Mouse (Mus musculus) gastrocnemius, postnatal 25 days (tissue): Measurements from ENCODE around the gene Eif3b. TPM values are rescaled to one million over a fixed set of nuclear protein-coding genes. Genes with fewer than 3 reads are reported as not detected.
"Not testable (repeated sequence)": the region's sequence is repeated elsewhere in the genome, so short reads cannot be mapped to it uniquely, and the experiment has no call there.

ENCODE experiments used
- DNase-seq: peaks from one replicate; pipeline ENCODE4 v3.0.0; 2022
- total RNA-seq, 2 experiments: library from RNA; stranded (reverse); gene quantifications; 1 replicate in 1 of 2; 2 replicates in 1 of 2; pipeline ENCODE4 v1.2.3; 2021

The Eif3b gene
- total RNA-seq, 2 experiments from 2014 or later = 76.8 to 79.2 TPM

DNA sequence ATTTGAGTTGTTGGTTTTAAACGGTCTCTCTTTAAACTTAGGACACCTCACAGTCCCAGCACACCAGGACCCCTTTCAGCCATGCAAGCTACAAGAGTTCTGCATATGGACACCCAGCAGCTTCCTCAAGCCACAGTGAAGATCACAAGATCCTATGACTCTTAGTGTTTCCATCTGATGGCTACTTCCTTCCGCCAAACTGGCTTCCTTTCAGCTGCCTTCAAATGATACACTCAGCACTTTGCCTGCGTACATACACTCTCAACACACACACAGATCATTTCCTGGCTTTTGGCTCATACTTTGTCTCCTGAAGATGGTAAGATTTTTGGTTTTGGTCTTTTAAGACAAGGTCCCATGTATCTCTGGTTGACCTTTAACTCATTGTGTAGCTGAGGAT lies 26.4 kb upstream of the Eif3b start:
- no peak for DNase-seq

DNA sequence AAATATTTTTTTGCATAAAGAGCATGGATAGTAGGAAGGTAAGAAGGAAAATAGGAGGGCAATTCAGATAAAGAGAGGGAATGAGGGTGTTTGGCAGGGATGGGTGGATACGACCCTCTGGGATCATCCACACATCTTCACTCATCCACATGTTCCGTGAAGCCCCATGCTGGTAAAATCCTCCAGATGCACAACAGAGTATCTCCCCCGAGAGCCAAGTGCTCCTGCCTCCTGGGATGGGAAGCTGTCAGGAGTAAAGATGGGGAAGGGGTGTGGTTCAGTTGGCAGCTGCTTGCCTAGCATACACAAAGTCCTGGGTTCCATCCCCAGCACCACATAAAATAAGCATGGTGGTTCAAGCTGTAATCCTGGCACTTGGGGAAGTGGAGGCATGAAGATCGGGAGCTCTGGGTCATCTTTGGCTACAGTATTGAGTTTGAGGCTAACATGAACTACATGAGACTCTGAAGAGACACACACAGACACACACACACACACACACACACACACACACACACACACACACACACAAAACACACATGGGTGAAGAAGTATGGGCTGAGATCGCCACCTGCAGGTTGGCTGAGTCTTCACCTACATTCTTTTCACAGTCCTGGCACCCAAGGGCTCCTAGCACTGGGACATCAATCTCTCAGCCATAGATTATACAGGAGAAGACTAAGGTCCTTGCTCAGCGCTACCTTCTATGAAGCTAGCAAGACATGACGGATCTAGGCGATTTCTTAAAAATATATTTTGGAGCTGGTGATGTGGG lies 22.8 kb upstream of the Eif3b start:
- no peak for DNase-seq

DNA sequence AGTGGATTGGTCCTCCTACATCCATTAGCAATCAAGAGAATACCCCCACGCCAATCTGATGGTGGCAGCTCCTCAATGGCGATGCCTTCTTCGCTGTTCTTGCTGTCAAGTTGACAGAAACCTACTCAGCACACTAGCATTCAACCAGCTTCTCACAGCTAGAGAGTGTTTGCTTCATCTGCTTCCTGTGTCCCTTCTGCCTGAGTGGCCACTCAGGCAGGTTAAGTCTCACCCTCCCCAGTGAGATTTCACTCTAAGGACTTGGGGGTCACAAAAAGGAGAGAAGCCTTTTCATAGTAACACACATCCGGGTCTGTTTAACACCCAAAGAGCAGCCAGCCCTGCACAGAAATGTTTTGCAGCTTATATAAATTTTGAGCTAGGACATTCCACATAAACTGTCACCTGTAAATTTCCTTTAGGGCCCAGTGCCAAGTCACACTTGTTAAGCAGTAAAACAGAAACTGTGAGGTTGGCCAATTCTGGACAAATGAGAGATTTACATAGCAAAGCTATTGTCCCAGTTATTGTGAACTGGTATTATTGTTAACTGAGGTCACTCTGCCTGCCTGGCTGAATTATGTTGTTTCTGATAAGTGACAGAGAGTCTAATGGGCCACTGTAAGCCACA lies 16.4 kb upstream of the Eif3b start:
- no peak for DNase-seq

- no peak for DNase-seq
Observed at GRCm38 (mm10) chr5:140405126-140405525, 14.0 kb upstream of the Eif3b start.

DNA sequence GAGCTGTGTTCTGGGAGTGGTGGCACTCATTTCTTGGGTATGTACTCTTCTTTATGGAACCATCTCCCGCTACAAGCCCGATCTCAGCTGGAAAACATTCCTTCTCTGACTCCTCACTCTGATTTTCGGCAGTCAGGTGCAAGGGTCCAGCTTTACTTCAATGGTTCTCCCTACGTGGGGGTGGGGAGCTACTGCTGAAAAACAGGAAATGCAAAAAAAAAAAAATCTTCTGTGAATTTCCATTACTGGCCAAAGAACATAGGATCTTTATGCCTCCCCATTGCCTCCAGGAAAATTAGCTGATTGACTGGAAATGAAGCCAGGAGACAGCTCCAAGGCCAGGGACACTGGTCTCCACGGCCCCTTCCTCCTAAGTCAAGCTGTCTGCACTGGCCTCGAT lies 12.5 kb upstream of the Eif3b start:
- no peak for DNase-seq

- DNase-seq = no peak
Observed at GRCm38 (mm10) chr5:140408801-140409200, 10.3 kb upstream of the Eif3b start.

DNA sequence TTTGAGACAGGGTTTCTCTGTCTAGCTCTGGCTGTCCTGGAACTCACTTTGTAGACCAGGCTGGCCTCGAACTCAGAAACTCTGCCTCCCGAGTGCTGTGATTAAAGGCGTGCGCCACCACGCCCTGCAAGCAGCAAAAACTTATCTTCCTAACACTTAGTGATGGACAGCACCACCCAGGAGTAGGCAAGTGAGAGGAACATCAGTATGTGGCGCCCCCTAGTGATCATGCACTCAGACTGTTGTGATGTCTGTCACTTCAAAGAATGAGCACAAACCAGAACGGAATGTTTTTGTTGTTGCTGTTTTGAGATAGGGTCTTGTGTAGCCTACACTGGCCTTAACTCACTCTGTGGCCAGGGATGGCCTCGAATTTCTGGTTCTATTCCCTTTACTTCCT lies 7.8 kb upstream of the Eif3b start:
- DNase-seq = peak; percentile 27

- no peak for DNase-seq
Observed at GRCm38 (mm10) chr5:140414647-140415046, 4.5 kb upstream of the Eif3b start.

DNA sequence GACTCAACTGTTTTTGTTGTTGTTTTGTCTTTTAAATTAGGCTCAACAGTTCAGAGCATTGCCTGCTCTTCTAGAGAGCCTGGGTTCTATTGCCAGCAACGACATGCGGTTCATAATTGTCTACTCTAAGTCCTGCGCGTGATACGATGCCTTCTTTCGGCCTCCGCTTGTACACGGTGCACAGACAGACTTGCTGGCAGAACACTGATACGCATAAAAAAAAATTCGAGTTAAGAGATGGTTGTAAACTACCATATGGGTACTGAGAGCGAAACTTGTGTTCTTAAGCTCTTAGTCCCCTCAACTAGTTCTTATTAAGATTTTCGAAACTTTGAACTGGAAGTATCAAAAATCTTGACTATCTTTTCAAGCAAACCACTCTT lies 1.0 kb upstream of the Eif3b start:
- DNase-seq = no peak

GRCm38 (mm10) chr5:140419442-140420080 lies 433 bp downstream of the Eif3b start:
- DNase-seq = no peak

- DNase-seq = no peak
Observed at GRCm38 (mm10) chr5:140420616-140421015, 1.5 kb downstream of the Eif3b start.

GRCm38 (mm10) chr5:140425016-140425783 lies 6.1 kb downstream of the Eif3b start:
- DNase-seq = no peak

DNA sequence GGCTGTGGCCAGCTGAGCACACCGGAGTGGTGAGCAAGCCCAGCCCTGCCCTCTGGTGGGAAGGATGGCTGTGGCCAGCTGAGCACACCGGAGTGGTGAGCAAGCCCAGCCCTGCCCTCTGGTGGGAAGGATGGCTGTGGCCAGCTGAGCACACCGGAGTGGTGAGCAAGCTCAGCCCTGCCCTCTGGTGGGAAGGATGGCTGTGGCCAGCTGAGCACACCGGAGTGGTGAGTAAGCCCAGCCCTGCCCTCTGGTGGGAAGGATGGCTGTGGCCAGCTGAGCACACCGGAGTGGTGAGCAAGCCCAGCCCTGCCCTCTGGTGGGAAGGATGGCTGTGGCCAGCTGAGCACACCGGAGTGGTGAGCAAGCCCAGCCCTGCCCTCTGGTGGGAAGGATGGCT lies 20.0 kb downstream of the Eif3b start:
- not testable (repeated sequence) for DNase-seq

DNA sequence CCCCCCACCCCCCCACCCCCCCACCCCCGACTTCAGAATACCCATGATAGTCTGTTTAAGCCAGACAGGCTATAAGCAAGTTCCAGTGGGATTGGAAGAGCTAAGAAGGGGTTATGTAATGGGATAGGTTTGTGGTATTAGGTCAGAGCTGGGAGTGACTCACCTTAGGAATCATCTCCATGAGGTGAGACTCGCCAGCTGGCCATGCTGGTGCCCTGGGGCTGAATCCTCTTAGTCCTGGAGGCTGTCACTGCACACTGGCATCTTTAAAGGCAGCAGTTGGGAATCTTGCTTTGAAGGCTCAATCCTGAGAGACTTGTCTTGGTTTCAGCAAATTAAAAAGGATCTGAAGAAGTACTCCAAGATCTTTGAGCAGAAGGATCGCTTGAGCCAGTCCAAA lies 22.3 kb downstream of the Eif3b start:
- no peak for DNase-seq

DNA sequence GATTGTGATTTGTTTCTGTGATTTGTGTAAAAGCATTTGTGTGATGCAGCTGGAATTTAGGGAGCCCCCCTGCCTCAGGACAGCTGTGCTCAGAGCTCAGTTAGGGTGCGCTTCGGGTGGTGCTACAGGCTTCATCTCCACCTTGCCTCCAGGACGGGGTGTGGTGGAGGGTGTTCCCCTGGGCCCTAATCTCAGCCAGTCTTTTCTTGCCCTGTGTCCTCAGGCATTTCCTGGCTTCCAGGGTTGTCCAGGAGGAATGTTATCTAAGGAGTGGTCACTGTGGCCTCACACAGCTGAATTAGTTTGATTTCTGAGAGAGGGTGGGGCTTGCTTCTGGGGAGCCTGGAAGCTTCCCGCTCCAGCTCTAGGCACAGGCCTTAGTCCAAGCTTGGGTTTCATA lies 24.9 kb downstream of the Eif3b start:
- no peak for DNase-seq

- DNase-seq = no peak
Observed at GRCm38 (mm10) chr5:140445345-140445744, 26.2 kb downstream of the Eif3b start, which contains the start of gene Gm4869. TSS of gene Gm4869 (plus strand) at chr5:140445645.

DNA sequence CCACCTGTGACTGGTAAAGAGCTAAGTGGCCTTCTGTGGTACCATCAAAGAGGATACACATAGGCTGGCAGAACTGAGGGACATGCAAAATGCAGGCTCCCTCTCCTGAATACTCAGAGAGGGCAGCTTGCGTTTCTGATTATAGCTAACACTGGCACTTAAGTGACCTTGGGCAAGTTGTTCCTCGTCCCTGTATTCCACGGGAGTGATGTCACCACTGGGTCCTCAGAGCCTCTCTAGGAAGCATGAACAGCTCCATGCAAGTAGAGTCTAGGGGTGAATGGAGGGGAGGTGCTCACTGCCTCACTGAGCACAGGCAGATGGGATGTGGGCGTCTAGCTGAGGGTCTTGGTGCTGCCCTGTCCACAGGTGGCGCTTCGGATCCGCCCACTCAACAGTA lies 26.9 kb downstream of the Eif3b start:
- DNase-seq = no peak

- DNase-seq = no peak
Observed at GRCm38 (mm10) chr5:140454488-140454887, 35.4 kb downstream of the Eif3b start.

DNA sequence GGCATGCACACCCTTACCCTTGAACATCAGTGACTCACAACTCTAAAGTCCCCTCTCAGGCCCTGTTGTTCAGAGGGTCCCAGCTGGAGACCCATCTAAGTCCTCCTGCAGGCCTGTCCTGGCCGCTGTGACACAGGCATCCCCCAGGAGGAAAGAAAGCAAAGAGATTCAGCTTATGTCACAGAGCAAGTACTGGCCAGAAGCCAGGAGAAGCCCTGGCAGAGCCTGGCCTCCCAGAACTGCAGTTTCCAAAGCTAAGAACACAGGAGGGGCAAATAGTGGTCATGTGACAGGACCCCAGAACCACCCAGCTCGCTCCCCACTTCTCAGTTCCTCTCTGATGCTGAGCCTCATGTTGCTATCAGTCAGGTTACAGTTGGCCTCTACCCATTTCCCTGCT lies 36.3 kb downstream of the Eif3b start:
- no peak for DNase-seq

- DNase-seq = no peak
Observed at GRCm38 (mm10) chr5:140461476-140461875, 42.3 kb downstream of the Eif3b start.

GRCm38 (mm10) chr5:140463151-140463550 lies 44.0 kb downstream of the Eif3b start:
- DNase-seq = not testable (repeated sequence)

DNA sequence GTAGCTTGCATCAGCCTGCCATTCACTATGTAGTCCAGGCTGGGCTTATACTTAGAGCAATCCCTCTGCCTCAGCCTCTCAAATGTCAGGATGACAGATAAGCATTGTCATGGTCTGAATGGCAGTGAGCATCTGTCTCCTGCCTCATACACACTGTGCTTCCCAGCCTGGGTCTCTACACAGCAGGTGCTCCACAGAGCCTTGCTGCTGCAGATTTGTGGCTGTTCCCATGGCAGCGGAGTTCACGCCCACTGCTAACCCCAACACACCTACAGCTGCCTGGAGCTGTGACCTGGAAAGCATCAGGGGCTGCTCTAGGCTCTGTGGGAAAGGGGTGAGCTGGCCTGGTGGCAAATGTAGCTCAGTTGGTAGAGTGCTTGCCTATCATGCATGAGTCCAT lies 45.8 kb downstream of the Eif3b start:
- DNase-seq = no peak

GRCm38 (mm10) chr5:140472336-140472735 lies 53.2 kb downstream of the Eif3b start:
- DNase-seq = no peak
